Mouse (Mus musculus): ENCODE measurements at regions not wholly inside any gene's neighbourhood (a gene's known extent, or its start where the extent isn't known, plus 50 kb on each side); places are given as distances from the start of the nearest gene placed in this dataset.
A peak's percentile ranks its signal among the peaks of the same experiment; 100 is the strongest.

DNA sequence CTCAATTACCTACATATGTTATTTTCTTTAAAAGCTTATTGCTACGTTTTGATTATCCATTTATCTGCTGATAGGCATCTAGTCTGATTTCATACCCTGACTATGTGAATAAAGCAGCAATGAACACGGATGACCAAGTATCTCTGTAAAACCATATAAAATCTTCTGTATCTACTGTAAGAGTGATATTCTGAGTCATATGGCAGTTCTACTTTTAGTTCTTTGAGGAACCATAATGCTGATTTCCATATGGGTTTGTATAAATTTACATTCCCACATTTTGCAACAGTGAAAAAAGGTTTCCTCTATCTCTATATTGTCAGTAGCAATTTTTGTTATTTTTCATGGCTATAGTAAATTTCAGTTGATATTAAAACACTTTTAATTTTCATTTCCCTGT, 280.6 kb downstream of the Fsip2 start:
- no peak for DNase-seq

DNA sequence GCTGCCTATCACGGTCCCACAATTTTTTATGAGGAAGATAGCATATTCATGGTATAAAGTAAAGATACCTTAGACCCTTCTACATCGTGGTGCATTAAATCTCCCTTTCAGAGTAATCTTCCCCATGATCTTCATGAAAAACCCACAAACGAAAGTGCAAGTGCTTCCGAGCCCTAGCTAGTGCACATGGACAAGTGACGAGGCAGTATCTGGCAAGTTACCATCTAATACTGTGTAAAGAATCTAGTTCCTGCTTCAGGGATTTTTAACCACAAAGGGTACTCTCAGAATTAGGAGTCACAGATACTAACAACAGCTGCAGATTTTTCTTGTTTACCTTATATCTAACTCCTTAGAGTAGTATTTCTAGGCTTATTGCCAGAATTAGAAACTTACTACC, 282.8 kb downstream of the Fsip2 start:
- no peak for DNase-seq

DNA sequence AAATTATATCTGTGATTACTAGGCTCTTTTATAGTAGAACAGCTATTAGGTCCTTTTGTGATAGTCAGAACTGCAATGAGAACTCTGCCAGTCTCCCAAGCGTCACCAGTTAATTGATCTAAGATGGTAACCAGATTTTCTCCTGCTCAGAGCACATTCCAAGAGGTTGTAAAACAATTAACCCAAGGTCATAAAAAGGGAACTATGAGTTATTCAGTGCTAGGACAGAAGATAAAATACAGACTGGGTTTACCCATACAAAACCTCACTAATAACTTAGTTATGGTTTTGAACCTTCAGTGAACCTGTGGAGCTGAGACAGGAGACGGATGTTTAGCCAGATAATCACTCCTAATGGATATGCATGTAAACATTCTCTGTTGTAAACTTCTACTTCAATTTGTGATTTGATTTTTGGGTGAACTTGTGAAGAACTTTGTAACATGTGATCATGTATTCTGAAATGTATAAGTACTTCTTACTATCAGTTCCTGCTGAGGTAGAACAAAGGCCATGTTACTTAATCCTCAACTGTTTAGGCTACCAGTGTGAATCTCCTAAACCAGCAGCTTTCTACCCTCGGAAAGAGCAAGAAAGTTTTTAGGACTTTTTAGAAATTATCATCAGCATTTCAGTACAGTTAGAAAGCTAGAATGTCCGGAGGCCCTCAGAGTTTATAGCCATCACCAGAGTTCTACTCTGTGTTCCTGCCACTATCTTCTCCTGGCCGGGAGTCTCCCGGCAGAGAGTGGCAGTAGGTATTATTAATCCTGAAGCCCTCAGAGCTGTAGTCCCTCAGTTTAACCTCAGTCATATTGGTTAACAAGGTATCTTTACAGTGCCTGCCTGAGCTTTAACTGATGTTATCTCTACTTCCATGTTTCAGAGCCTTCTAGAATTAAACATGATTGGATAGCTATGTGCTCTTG, 308.0 kb downstream of the Fsip2 start:
- DNase-seq, result no peak

DNA sequence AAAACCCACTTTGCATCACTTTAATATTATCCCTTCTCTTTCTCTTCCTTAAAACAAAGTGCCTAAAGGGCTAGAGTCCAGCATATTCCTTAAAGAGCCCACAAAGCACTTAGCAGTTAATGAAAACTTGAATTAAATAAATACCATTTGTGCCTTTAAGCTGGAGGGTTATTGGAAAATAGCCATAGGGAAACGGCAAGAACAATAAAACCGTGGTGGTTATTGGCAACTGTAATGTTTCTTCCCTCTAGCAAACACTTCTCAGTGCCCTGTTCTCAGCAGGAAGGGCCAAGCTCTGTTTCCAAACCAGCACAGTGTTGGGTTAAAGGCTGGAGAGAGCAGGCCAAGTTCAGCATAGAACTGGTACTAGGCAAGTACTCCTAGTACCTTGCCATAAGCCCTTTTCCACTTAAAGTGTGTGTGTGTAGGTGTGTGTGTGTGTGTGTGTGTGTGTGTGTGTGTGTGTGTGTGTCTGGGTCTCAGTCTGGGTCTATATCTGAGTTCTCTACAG, 313.4 kb downstream of the Fsip2 start:
- peak in 1 of 2 experiments; percentile 7 for DNase-seq

DNA sequence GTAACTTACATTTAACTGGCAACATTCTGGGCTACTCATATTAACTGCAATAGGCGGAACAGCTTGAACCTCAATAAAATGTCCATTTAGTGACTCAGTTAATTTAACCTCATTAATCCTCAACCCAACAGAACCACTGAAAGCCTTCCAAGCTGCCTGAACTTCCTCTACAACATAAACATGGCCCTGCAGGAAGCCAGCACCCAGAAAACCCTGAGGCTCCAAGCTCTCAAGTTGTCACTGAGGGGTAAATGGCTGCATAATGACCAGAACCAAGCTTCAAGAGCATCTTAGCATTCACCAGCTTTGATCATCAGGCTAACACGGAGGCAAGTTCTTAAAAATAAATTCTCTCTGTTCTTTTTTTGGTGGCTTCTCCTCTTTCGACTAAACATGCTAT, 315.2 kb downstream of the Fsip2 start:
- DNase-seq, result no peak

DNA sequence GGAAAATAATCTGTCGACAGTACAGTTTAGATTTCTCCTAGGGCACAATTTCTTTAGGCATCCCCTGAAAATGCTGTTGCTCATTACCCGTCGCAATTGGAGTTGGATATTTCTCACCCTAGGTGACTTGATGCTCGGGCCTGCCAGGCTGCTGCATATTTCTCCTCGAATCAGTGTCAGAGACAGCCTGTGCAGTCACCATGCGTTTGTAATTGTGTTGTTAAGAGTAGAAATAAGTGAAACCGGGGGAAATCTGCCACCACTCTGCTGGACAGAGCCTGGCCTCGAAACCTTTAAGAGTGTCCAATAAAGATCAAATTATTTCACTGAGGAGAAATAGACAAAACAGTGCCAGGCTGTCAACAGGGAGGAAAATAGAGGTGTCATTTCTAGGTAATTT, 340.7 kb upstream of the Zc3h15 start:
- no peak for DNase-seq

DNA sequence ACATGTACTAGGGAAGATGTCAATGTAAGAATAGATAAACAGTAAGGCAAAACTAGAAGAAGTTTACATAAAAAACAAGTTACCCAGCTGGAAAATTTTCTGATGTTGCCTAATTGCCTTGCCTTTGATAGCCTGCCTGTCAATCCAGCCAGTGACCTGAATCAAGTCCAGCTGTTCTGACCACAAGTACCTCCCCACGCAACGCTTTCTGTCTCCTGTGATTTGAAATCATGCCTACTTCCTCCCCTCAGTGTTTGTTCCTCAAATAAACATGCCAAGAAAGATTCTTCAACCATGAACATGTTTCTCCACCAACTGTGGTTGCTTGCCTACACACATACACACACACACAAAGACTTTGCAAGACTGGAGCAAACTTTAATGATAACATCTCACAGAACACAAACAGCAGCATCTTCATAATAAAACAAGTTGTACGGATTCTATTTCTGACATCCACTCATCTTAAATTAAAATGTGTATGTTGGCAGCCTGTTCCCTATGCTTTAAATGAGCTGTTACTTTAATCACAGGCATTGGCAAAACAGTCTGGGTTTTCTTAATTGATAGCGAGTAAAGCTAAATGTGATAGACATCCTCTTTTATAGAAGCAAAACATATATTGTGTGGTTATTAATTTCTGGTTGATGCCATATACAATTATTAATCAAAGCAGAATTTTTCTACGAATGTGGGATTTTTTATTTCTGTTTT, 312.0 kb upstream of the Zc3h15 start:
- DNase-seq, result no peak

DNA sequence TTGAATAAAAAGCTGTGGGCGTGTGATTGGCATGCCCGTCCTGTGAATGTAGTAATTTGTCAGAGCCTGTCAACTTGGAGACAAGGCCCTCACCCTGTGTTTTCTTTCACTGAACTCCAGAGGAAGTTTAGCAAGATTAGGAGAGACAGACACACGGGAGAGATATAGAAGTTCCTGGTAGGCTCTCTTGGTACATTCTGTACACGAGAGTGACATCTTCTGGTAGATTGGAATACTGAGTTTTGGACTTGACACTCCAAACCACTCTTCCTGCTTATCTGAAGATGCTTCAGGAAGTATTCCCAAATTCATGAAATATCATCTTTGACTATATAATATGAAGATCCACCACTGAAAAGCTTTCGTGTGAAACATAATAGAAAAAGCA, 311.5 kb upstream of the Zc3h15 start:
- DNase-seq, result no peak

DNA sequence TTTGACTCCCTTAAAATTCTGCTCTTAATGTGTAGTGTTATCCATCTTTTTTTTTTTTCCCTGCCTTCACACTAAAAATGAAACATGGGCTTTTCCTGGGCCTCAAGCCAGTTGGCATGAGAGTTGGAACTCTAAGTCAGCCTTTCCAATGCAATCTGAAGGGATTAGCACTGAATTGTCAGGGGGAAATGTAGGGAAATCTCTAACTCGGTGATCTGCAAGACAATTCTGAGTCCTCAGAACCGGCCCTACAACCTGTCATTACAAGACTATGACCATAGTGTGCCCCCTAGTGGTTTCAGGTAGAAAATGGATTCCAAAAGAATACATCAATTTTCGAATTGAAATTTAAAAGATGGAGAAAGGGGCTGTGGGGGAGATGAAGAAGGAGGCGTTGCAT, 306.9 kb upstream of the Zc3h15 start:
- no peak for DNase-seq

DNA sequence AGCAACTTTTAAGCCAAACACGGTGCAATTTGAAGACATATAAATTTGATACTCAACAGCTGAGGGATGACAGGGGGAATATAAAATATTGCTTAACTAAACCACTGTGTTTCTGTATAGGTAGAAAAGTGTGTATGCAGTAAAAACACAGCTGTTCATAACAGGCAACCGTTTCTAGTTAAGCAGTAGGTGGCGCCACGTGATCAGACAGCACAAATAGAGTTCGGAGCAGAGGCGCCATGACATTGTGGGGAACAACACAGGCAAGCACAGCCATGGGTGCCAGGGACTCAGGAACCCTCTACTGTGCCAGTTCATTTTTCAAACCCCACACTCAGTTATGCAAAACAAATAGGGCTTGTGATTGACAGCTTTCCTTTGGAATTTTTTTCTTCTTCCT, 304.1 kb upstream of the Zc3h15 start:
- DNase-seq, result no peak

Data from kidney, adult 8-10 months (tissue).